Mouse (Mus musculus) C2C12 (cell line): ENCODE measurements at regions not wholly inside any gene's neighbourhood (a gene's known extent, or its start where the extent isn't known, plus 50 kb on each side); places are given as distances from the start of the nearest gene placed in this dataset.
"Not testable (repeated sequence)": the region's sequence is repeated elsewhere in the genome, so short reads cannot be mapped to it uniquely, and the experiment has no call there.

Experiments used
- H3K27me3 ChIP-seq: one replicate; pipeline ENCODE4 v1.6.1; 2011; ENCODE audit not compliant: control insufficient read depth, insufficient read depth, insufficient read length
- H3K36me3 ChIP-seq: one replicate; pipeline ENCODE4 v1.6.1; 2011; ENCODE audit not compliant: control insufficient read depth, insufficient read depth
- H3K4me3 ChIP-seq: one replicate; pipeline ENCODE4 v1.5.1; 2011; ENCODE audit warnings: mild to moderate bottlenecking, control low read depth; ENCODE audit not compliant: poor library complexity, insufficient read depth, severe bottlenecking
- H3K79me2 ChIP-seq: one replicate; pipeline ENCODE4 v1.6.1; 2011; ENCODE audit not compliant: control insufficient read depth, insufficient read depth
- H3K79me3 ChIP-seq: one replicate; pipeline ENCODE4 v1.6.1; 2011; ENCODE audit warnings: low read depth, control low read depth
- H3ac ChIP-seq: one replicate; pipeline ENCODE3; 2011; ENCODE audit warnings: low read depth; ENCODE audit not compliant: control insufficient read depth, insufficient read length
- CEBPB ChIP-seq: IDR thresholded peaks from one replicate; pipeline ENCODE4 v1.6.1; 2011; ENCODE audit warnings: low read depth, mild to moderate bottlenecking, control low read depth, moderate library complexity
- CTCF ChIP-seq: IDR thresholded peaks from one replicate; pipeline ENCODE4 v1.5.1; 2011; ENCODE audit not compliant: control insufficient read depth, insufficient read depth, insufficient read length
- FOSL1 ChIP-seq: IDR thresholded peaks from one replicate; pipeline ENCODE4 v1.8.0; 2011; ENCODE audit warnings: mild to moderate bottlenecking, low read length; ENCODE audit not compliant: poor library complexity, insufficient read depth, severe bottlenecking
- MAX ChIP-seq: IDR thresholded peaks from one replicate; pipeline ENCODE4 v1.6.1; 2011; ENCODE audit warnings: mild to moderate bottlenecking, control low read depth
- MYOD1 ChIP-seq: IDR thresholded peaks from one replicate; pipeline ENCODE4 v1.6.1; 2011; ENCODE audit warnings: low read depth; ENCODE audit not compliant: control insufficient read depth, insufficient read length
- MYOG ChIP-seq: IDR thresholded peaks from one replicate; pipeline ENCODE4 v1.6.1; 2011; ENCODE audit not compliant: control insufficient read depth, insufficient read length; ENCODE audit errors: extremely low read depth
- USF1 ChIP-seq: IDR thresholded peaks from one replicate; pipeline ENCODE4 v1.6.1; 2011; ENCODE audit warnings: low read depth, mild to moderate bottlenecking, control low read depth, moderate library complexity

- H3K79me3 ChIP-seq, H3K36me3 ChIP-seq, H3K79me2 ChIP-seq, H3K4me3 ChIP-seq, H3K27me3 ChIP-seq, H3ac ChIP-seq: not testable (repeated sequence)
These were observed 748.5 kb downstream of the Dad1 start for GRCm38 (mm10) chr14:53505389-53505788.

GRCm38 (mm10) chr14:53488383-53488782 lies 765.5 kb downstream of the Dad1 start:
- H3K27me3 ChIP-seq, H3K36me3 ChIP-seq, H3K79me2 ChIP-seq, H3ac ChIP-seq, H3K4me3 ChIP-seq, H3K79me3 ChIP-seq: not testable (repeated sequence)

DNA sequence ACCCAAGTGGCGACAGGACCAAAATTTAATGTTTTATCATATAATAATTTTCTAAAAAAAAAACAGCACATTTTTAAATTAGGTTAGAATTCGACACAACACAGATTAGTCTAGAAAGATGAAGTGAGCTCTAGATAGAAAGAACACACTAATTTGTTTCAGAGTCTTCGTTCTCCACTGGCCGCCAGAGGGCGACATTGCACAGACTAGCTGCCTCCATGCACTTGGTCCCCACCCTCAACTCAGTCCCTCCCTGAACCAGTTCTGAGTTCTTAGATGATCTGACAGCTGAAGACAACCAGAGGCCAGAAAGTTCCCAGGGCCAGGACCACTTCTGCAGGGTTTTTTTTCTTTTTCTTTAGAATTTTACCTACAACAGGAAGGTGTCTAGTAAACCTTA lies 766.3 kb downstream of the Dad1 start:
- not testable (repeated sequence) for H3K27me3 ChIP-seq, H3K79me2 ChIP-seq, H3K79me3 ChIP-seq, H3K36me3 ChIP-seq, H3K4me3 ChIP-seq, H3ac ChIP-seq

DNA sequence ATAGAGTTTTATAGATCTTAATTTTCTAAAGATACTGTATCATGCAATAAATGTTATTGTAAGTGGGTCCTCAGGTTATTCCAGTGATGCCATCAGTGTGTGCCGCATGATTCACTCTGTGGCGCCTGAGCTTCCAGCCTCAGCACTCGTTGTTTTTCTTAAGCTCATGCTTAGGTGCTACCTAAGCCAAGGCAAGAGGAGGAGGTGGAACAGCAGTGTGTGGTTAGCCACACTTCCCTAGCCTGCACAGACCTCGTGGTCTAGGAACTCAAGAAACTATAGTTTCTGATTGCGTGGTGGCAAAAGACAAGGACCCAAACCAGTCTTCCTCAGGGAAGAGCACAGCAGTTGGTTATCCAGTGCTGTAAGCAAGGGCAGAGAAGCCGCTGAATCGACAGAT lies 779.7 kb downstream of the Dad1 start:
- not testable (repeated sequence) for H3K79me2 ChIP-seq, H3K79me3 ChIP-seq, H3K36me3 ChIP-seq, H3K27me3 ChIP-seq, H3K4me3 ChIP-seq, H3ac ChIP-seq

DNA sequence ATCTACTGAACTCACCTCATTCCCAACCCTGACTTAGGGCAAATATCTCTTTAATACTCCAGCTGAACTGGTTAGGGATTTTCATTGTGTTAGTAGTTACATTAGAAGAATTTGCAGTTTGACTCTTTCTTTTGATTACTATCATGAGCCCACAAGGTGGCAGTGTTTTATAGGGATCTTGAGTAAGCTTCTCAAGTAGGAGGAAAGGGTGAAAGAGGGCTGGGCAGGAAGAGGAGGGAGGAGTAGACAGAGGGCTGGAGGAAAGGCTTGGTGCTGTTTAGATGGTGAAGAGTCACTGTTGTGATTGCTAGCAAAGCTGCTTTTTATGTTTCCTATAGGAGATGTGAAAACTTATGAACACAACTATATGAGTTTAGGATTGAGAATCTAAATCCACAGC lies 793.1 kb downstream of the Dad1 start:
- not testable (repeated sequence) for H3K27me3 ChIP-seq, H3K79me2 ChIP-seq, H3K79me3 ChIP-seq, H3K36me3 ChIP-seq, H3K4me3 ChIP-seq, H3ac ChIP-seq

- no peaks in the 10 kb centered on the region for H3K79me2 ChIP-seq
- no peaks in the 10 kb centered on the region for H3K79me3 ChIP-seq
- TF ChIP-seq USF1 (no peak), MAX (no peak), CEBPB (no peak), MYOD1 (no peak), CTCF (no peak), MYOG (no peak), FOSL1 (no peak)
- H3ac ChIP-seq, result no peak overlapping the region
- H3K27me3 ChIP-seq, result no peaks in the 10 kb centered on the region
- no peak overlapping the region for H3K4me3 ChIP-seq
- H3K36me3 ChIP-seq, result no peaks in the 10 kb centered on the region
These were observed 799.9 kb downstream of the Dad1 start for GRCm38 (mm10) chr14:53454001-53454400.

DNA sequence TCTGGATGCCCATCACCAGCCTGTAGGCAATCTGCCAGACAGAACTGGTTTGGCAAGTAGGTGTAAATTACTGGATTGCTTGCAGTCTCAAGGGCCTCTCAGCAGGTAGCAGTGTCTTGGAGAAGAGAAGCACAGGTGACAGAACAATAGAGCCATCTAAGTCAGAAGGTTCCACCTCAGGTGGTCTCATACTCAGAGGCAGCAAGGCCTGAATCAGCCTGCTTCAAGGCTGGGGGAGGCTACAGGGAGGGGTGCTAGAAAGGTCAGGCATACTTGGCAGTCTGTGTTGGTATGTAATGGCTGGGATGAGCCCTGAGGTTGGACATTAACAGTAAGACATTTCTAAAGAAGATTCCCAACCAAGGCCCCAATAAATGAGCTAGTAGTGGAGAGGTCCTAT lies 814.3 kb downstream of the Dad1 start:
- H3K4me3 ChIP-seq, H3ac ChIP-seq: not testable (repeated sequence)

GRCm38 (mm10) chr14:53430130-53430529 lies 823.8 kb downstream of the Dad1 start:
- H3ac ChIP-seq, H3K27me3 ChIP-seq: not testable (repeated sequence)

More for the DNA sequence above, 814.3 kb downstream of the Dad1 start:
- H3K79me3 ChIP-seq, H3K36me3 ChIP-seq, H3K27me3 ChIP-seq, H3K79me2 ChIP-seq: not testable (repeated sequence)

DNA sequence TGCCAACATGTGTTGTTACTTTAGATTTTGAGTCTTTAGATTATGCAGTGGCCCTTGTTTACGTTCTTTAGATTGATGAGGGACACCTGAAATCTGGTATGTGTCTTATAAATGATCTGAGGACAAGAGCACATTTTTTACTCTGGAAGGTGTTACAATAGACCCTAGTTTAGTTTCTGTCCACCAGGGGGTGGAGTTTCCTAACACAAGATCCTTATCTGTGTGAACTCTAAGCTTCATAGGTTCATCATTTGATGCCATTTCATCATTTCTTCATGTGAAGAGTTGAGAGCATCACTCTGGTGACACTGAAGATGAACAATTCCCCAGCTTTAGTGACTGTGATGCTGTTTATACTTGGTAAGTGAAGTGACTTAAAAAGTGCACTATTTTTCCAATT lies 825.5 kb downstream of the Dad1 start:
- H3K36me3 ChIP-seq, H3K27me3 ChIP-seq, H3ac ChIP-seq, H3K79me2 ChIP-seq, H3K79me3 ChIP-seq, H3K4me3 ChIP-seq: not testable (repeated sequence)

More at GRCm38 (mm10) chr14:53430130-53430529, 823.8 kb downstream of the Dad1 start:
- H3K4me3 ChIP-seq, H3K79me3 ChIP-seq, H3K79me2 ChIP-seq, H3K36me3 ChIP-seq: not testable (repeated sequence)

- not testable (repeated sequence) for H3K4me3 ChIP-seq, H3K79me3 ChIP-seq, H3K27me3 ChIP-seq, H3K36me3 ChIP-seq, H3ac ChIP-seq, H3K79me2 ChIP-seq
These were observed 826.3 kb downstream of the Dad1 start for GRCm38 (mm10) chr14:53427636-53428035.

DNA sequence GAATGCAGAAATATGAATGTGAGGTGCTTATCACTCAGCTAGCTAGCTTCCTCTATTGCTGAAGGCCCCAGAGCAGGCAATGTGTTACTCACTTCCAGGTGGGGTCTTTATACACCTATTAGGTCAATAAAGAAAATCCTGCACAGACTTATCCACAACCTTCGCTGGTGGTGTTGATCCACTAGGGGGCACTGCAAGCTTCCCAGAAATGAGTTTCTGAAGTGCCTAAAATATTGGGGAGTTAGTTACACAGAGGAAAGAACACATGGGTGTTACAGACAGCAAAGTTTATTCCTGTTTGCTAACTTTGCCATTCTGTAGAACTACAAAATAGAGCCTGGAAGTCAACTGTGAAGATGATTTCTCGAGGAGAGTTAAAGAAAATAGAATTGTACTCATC lies 836.9 kb downstream of the Dad1 start:
- not testable (repeated sequence) for H3K79me2 ChIP-seq, H3K27me3 ChIP-seq, H3K4me3 ChIP-seq, H3K79me3 ChIP-seq, H3K36me3 ChIP-seq, H3ac ChIP-seq
